Mouse (Mus musculus): Measurements from ENCODE around the gene Znrf3. TPM values are rescaled to one million over a fixed set of nuclear protein-coding genes. Genes with fewer than 3 reads are reported as not detected.
A peak's percentile ranks its signal among the peaks of the same experiment; 100 is the strongest.
"Not testable (repeated sequence)": the region's sequence is repeated elsewhere in the genome, so short reads cannot be mapped to it uniquely, and the experiment has no call there.

Znrf3 gene
- total RNA-seq (2022): 1 to 10 TPM; 6.2 to 8.4 (median 7.7) TPM

DNA sequence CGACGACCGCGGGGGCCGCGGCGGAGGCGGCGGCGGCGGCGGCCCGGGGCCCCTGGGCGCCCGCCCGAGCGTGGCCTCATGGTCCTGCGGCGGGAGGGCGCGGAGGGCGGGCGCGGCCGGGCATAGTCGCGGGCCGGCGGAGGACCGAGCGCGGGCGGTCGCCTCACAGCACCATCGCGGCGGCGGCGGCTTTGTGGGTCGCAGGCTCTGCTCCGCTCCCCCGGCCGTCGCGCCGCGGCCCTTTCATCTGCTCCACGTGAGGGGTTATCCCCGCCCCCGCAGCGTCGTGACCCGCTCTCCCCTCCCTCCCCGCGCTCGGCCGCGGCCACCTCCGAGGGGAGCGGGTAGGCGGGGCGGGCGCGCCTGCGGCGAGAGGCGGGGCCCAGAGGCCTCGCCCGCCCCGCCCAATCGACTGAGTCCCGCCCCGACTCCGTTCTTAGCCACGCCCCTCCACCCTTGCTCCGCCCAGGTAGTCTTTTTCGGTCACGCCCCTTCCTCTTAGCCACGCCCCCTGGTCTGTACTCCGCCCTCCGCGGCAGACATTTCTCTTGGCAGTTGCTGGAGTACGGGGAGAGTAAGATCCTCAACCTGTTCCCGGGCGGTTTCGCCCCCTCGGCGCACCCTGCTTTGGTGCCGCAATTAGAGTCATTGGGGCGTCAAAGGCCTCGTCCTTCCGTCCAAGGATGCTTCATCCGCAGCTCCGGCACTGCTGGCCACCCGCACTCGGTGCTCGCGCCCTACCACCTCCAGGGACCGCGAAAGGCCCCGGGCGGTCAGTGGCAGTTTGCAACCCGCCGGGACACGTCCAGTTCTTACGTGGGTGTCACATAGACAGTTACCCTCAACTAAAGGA, at the start of gene Znrf3:
Gene Znrf3, minus strand, starts transcription at position 249 of the 853 bp plus-strand sequence.
- peak; percentile 93 for DNase-seq (ENCODE audit: low spot score)

DNA sequence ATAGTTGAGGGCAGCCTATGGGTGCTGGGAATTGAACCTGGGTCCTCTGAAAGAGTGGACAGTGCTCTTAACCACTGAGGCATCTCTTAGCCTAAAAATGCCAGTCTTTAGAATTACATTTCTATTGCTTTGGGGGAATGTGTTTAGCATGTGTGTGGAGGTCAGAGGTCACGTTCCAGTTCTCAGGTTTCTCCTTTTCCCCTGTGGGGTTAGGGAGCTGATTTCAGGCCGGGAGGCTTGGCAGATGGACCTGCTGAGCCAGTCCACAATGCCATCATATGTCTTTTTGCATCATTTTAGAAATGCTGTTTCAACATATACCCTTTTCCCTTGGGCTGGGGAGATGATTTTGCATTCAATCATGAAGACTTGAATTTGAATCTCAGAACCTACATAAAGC, 49.2 kb upstream of the Znrf3 start:
- DNase-seq (ENCODE audit: low spot score): no peak

DNA sequence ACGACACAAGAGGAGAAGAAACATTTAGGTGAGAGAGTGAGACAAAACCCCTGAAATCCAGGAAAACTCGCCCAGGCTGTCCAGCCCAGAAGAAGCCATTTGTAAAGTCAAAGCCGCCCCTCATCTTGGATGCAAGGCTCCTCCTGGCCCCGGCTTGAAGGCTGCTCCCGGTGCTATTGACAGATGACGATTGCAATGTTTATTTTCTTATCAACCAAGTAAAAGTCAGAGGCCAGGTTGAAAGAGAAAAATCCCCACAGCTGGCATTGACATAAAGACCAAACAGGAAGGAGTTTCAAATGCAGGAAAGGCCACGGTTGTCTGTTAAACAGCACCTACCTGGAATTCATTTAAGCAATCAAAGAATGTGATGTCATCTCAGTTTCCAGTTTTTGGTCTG, 47.3 kb upstream of the Znrf3 start:
- no peak for DNase-seq (ENCODE audit: low spot score)

DNA sequence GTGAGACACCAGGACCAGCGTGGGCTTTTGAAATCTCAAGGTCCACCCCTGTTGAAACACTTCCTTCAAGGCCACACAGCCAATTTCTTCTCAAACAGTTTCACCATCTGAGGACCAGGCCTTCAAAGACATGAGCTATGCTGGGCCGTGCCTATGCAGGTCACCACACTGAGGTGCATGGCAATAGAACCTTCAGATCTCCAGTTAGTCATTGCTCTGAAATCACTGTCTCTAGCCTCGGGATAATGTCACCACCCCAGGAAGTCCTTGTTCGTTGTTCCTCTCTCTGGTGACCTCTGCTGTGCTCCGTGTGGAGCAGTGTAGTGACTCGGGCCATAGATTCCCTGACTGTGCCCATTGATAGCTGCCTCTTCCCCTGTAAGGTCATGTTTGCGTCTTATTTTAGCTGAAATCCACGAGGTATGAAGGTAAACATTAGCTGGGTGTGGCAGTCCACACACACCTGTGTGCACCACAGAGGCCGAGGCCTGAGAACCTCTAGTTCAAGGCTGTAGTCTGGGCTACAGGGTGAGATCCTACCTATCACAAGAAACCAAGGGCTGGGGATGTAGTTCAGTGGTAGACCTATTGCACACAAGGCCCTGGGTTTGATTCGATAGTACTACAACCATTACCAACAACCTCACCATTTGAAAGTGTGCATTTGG, 46.5 kb upstream of the Znrf3 start:
- DNase-seq (ENCODE audit: low spot score): no peak

DNA sequence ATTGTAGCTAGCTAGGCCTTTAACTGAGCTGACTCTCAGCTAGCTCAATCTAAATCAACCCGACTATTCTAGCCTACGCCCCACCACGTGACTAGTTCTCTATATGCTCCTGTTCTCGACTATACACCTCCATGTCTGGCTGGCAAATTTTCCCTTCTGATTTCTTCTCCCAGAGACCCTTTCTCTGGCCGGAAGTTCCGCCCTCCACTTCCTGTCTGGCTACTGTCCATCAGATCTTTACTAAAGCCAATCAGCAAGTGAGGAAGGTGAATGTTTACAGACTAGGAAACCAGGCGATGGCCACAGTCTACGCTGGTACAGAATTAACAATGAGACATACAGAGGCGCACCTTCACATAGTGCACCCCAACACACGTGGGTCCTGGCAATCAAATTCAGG, 44.8 kb upstream of the Znrf3 start:
- not testable (repeated sequence) for DNase-seq (ENCODE audit: low spot score)

DNA sequence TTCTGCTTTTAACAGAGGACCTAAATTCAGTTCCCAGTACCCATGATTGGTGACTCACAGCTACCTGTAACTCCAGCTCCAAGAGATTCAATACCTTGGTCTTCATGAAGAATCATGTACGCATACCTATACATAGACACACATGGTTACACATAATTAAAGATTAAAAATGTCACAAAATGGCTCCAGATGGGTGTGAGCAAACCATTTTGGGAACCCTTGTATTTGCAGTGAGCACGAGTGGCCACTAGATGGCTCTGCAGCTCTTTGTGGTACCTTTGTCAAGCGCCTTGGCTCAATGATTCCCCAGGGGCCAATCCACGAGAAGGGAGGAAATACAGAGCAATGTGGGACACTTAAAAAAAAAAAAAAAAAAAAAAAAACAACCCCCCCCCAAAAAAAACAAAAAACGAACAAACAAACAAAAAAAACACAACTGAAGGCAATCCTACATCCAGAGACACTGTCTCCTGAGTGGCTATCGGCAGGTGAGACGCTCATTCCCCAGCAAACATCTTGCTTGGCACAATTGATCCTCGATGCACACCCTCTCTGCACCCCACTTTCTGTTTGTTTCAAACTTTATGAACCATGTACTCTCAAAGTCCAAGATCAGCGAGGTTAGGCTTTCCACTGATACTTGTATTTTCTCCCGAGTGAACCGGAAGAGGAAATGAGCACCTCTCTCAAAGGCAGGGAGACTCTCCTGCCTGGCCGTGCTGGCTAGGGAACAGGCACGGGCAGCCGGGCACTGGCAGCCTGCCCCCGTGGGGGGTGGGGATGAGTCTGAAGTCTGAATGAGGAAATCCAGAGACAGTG, 40.8 kb upstream of the Znrf3 start:
- DNase-seq (ENCODE audit: low spot score): peak; percentile 86

DNA sequence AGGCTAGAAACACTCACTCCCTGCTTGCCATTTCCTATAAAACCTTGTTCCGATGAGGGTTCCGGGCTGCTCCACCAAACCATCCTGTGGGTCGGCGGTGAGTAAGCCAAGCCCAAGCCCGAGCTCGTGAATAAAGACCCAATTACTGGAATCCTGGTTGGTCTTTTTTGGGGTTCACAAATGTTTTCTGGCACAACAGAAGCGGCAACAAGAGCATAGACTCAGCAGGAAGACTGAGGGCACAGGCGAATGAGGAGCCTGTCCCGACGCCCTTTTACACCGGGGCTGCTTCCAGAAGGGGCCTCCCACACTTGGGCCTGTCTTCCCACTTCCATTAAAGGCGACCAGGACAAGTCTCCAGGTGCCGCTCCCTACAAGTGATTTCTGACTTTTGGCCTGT, 37.9 kb upstream of the Znrf3 start:
- no peak for DNase-seq (ENCODE audit: low spot score)

DNA sequence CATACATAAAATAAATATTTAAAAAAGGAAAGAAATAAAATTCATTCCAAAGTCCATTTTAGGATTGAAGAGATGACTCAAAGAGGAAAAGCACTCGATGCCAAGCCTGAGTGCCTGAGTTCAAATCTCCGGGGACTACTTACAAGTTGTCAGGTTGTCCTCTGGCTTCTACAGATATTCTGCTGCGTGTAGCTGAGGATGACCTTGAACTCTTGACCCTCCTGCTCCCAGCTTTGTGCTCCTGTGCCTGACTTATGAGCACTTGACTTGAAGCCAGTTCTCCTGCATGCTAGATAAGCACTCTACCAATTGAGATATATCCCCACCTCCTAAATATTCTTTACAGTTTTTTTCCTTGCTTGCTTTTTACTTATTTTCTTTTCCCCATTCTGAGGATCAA, 34.2 kb upstream of the Znrf3 start:
- DNase-seq (ENCODE audit: low spot score): no peak

DNA sequence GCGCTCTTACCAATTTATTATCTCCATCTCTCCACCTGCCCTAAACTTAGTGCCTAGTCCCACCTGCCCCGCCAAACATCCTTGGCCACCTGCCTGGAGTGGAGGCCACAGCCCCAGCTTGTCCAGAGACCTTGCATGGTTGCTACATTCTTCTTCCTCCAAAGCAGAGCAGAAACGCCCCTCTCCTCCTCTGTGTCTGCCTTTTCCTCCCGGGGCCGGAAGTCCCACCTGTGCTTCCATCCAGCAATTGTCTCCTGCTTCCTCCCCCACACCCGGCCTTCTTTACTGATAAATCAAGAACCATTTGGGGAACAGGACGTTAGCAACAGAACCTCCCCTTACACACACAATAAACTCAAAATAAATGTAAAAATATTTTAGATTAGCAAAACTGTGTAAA, 33.5 kb upstream of the Znrf3 start:
- DNase-seq (ENCODE audit: low spot score): peak; percentile 29

DNA sequence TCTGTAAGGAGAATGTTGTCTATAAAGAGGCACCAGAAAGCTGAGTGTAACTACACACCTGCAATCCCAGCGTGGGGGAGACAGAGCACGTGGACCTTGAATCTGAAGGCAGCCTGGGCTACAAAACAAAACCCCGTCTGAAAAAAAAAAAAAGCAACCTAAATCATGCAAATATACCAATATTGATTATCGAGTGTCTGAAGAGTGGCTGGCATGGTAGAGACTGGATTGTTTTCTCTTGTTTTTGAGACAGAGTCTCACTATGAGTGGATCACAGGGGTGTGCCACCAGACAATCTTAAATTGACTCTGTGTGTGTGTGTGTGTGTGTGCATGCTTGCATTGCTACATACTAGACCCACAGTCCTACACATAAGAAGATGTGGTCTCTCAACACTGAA, 32.2 kb upstream of the Znrf3 start:
- no peak for DNase-seq (ENCODE audit: low spot score)

DNA sequence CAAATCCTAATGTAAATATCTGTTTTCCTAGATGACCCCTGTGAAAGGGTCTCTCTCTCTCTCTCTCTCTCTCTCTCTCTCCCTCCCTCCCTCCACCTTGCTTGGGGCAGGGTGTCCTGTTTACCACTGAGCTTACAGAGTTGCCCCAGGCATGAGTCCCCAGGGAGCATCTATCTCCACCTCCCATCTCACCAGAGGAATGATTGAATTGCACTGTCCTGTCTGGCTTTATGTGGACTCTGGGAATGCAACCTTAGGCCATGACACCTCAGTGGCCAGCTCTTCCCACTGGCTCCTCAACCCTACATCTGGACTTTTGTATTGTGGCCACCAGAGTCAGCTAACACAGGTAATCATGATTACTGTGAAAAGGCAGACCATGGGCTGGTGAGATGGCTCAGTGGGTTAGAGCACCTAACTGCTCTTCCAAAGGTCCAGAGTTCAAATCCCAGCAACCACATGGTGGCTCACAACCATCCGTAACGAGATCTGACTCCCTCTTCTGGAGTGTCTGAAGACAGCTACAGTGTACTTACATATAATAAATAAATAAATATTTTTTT, 31.0 kb upstream of the Znrf3 start:
- DNase-seq (ENCODE audit: low spot score): not testable (repeated sequence)

DNA sequence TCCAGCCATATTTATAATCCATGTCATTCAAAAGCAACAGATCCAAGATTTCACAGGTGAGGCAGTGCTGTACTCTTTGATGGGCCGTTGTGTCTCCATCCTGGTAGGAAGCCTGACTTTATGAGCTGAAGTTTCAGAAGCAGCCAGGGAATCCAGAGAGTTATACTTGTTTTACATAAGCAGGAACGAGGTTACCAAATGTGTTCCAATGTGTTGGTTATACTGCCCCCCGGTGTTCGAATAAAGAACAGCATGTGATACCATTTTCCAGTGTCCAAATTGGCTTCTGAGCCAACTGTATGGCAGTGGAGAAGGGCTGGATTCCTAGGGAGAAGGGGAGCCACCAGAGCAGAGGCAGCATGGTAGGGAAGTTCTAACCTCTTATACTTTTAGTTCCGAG, 29.5 kb upstream of the Znrf3 start:
- DNase-seq (ENCODE audit: low spot score): peak; percentile 67

DNA sequence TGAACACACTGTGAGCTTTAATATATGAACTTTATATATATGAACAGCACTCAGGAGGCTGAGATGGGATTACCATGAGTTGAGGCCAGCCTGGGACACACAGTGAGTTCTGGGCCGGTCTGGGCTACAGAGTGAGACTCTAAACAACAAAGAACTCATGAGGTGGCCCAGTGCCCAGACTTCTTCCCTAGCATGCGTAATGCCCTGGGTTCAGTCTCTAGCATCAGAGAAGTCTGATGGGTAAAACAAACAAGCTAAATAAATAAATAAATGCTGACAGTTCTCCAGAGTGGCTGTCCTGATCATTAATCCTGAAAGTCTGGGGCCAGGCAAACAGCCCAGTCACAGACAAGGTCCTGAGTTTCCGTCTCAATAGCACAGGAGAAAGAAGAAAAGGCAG, 25.4 kb upstream of the Znrf3 start:
- DNase-seq (ENCODE audit: low spot score): no peak

DNA sequence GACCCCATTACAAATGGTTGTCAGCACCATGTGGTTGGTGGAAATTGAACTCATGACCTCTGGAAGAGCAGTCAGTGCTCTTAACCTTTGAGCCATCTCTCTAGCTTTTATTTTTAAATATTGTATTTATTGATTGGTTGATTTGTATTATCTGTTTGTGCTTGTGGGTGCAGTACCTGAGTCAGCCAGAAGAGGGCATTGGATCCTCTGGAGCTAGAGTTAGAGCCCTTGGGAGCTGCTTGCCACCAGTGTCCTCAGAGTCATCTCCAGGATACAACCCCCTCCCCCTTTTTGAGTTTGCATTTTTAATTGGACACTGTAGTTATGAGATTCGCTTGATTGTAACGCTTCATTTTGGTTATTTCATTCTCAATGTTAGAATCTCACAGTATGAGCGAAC, 24.4 kb upstream of the Znrf3 start:
- peak; percentile 20 for DNase-seq (ENCODE audit: low spot score)

DNA sequence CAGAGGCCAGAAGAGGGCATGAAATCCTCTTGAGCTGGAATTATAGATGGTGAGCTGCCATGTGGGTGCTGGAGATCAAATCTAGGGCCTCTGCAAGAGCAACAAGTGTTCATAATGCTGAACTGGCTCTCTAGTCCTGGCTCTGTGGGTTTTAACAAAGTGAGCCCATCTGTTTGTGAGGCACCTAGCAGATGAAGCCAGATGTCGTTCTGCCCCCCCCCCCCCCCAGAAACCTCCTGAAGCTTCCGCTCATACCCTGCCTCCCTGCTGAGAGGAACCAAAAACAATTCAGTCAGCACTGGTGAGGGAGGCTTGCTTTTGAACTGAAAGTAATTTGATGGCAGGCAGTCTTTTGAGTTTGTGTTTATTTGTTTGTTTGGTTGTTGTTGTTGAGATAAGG, 23.8 kb upstream of the Znrf3 start:
- no peak for DNase-seq (ENCODE audit: low spot score)

DNA sequence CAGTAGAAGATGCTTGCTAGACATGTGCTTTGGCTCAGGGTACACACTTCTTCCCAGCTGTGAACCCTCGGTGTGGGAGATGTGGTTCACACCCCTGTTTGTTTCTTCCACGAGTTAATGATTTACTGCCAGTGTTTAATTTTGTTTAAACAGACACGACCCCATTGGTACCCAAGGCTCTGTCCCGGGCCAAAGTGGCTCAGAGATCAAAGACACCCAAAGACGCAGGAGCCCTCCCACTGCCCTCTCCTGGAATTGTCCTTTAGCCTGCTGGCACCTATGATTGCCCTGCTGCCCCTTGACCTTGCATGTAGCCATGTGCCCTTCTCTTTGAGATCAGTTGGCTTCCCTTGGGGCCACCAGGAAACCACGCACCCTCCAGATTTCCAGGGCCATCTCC, 7.3 kb upstream of the Znrf3 start:
- DNase-seq (ENCODE audit: low spot score): no peak

DNA sequence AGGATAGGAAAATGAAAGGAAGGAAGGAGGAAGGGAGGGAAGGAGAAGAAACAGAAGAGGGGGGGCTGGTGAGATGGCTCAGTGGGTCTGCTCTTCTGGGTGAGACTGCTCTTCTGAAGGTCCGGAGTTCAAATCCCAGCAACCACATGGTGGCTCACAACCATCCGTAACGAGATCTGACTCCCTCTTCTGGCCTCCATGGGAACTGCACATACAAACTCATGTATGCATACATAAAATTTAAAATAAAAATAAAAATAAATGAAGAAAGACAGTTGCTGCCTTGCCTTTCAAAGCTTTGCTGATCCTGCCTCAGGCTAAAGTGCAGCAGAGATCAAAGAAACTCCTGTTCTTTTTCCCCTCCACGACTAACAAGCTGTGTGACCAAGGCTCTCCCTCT, 6.7 kb upstream of the Znrf3 start:
- DNase-seq (ENCODE audit: low spot score): no peak

DNA sequence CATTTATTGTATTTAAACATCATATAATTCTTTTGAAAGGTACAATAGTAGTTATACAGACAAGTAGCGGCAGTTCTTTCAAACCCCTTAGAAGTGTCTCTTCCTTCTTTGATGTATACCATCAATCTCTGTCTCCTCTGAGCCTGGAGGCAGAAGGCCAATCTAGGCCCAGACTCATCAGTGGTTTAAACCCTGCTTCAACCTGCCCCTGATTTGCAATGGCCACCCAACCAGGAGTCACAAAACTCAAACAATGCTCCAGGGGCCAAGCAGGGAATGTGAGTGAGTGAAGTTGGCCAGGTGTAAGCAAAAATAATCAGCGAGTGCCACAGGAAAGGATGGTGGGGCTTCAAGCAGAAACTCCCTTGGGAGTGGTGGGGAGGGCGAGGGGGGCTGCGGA, 6.1 kb upstream of the Znrf3 start:
- DNase-seq (ENCODE audit: low spot score): no peak

DNA sequence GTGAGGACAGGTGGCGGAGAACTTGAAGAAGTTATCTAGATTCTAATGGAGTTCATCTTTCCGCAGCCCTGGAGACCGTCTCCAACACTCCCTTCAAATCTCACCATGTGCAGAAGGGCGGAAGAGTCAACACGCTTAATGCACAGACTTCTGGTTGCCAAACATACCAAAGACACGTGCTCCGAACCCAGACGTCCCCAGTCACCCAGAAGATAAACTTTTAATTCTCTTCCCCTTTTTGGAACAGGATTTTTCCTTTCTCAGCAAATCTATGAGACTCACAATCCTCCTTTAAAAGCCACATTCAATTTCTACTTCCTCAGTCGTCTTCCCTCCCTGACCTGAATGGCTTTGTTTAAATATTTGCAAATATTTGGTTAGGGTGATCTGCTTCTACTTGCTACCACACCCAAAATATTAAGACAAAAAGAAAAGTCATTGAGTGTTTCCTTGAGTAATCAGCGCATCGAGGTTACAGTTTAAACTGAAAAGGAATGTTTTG, 856 bp upstream of the Znrf3 start:
- DNase-seq (ENCODE audit: low spot score): peak; percentile 32

DNA sequence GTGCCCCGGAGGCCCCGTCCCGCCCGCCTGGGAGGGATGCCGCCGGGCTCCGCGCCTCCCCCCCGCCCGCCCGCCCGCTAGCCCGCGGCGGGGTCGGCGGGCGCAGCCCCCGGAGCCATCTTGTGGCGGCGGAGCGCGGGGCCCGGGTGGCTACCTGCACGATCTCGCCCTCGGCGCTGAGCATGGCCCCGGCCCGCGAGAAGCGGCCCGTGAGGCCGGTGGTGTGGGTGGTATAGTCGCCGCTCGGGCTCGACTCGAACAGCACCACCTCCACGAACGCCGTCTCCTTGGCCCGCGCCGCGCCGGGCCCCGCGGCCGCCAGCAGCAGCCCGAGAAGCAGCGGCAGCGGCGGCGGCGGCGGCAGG, 431 bp downstream of the Znrf3 start:
- no peak for DNase-seq (ENCODE audit: low spot score)

DNA sequence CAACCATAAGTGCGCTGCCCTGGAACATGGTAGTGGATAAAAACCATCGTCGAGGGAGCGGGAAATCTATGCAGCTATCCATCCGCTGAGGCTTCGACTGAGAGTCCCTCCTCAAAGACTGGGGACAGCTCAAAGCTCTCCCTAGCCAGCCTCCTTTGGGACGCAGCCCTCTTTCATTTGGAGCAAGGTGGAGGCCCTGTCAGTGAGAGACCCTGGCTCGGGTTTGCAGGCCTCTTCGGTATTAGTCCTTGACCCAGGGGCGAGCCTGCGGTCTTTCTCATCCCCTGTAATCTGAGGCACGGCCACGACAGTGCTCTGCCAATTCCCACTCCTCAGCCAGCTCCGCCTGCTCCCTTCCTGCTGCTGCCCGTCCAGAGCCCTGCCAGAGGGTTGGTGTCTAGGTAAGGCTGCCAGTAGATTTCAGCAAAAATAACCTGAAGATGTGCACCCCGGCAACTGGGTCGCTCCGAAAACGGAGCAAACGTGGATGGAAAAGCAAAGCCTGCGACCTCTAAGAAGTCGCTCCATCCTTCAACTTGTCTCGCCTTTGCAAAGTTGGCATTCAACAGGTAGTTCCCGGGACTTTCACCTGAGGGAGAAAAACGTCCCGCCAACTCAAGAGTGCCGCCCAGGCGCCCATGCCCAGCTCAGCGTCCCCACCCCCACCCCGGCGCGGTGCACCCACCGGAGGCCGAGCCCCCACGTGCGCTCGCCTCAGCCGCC, 975 bp downstream of the Znrf3 start:
- no peak for DNase-seq (ENCODE audit: low spot score)
